Mouse (Mus musculus) heart, embryonic 15.5 days (tissue): Measurements from ENCODE around the gene Clpsl2. TPM values are rescaled to one million over a fixed set of nuclear protein-coding genes. Genes with fewer than 3 reads are reported as not detected.
"Not testable (repeated sequence)": the region's sequence is repeated elsewhere in the genome, so short reads cannot be mapped to it uniquely, and the experiment has no call there.

Experiments used
- ATAC-seq: fragments of 200-750 bp; cut with Nextera tagmentation; replicated peaks from 2 replicates; pipeline ENCODE4 v1.8.0; 2017; ENCODE audit warnings: low read depth, moderate TSS enrichment; ENCODE audit not compliant: insufficient number of reproducible peaks, insufficient read depth, low FRiP score
- H3K27ac ChIP-seq: fragments of 300-500 bp; sonication (generic); 2 replicates; pipeline ENCODE4 v1.5.1; 2015; ENCODE audit warnings: mild to moderate bottlenecking, inconsistent platforms
- H3K27me3 ChIP-seq: fragments of 300-500 bp; sonication (generic); 2 replicates; pipeline ENCODE4 v1.6.1; 2015; ENCODE audit warnings: inconsistent platforms
- H3K36me3 ChIP-seq: fragments of 300-500 bp; sonication (generic); 2 replicates; pipeline ENCODE4 v1.6.1; 2015; ENCODE audit warnings: mild to moderate bottlenecking, inconsistent platforms
- H3K4me1 ChIP-seq: fragments of 300-500 bp; sonication (generic); replicated peaks from 2 replicates; pipeline ENCODE4 v1.6.1; 2015; ENCODE audit warnings: inconsistent platforms
- H3K4me2 ChIP-seq: fragments of 300-500 bp; sonication (generic); 2 replicates; pipeline ENCODE4 v1.6.1; 2015; ENCODE audit warnings: inconsistent platforms, mild to moderate bottlenecking, moderate library complexity
- H3K4me3 ChIP-seq: fragments of 300-500 bp; sonication (generic); 2 replicates; pipeline ENCODE4 v1.5.1; 2015; ENCODE audit warnings: mild to moderate bottlenecking, inconsistent platforms
- H3K9ac ChIP-seq: fragments of 300-500 bp; sonication (generic); 2 replicates; pipeline ENCODE4 v1.6.1; 2015; ENCODE audit warnings: mild to moderate bottlenecking, inconsistent platforms
- H3K9me3 ChIP-seq: fragments of 300-500 bp; sonication (generic); replicated peaks from 2 replicates; pipeline ENCODE4 v1.6.1; 2016; ENCODE audit warnings: inconsistent platforms
- WGBS: fragments of 180-500 bp; shearing (Covaris S2); methylation state at CpG from one replicate; pipeline ENCODE4 v1.1.7; 2015; ENCODE audit warnings: mixed read lengths; 5-methylcytosine and 5-hydroxymethylcytosine counted together
- polyA plus RNA-seq: library from polyadenylated mRNA; unstranded; fragments of >200 nt; fragmentation: Nextera tagmentation; extraction: Ambion mirVana; gene quantifications from 2 replicates; pipeline ENCODE4 v1.2.1, GENCODE M21; 2015

Clpsl2 gene
- polyA plus RNA-seq, 1 experiment from 2014 or later: not detected

- Histone ChIP-seq H3K4me3 (no peak overlapping the region), H3K9me3 (no peaks in the 10 kb centered on the region), H3K27me3 (peaks cover 21% of the 10 kb centered on the region), H3K27ac (no peak overlapping the region), H3K4me1 (peaks cover 13% of the 10 kb centered on the region), H3K9ac (no peak overlapping the region), H3K4me2 (no peak overlapping the region), H3K36me3 (no peaks in the 10 kb centered on the region)
- 16% methylated on average over 18 of the region's 18 CpGs for WGBS
- ATAC-seq: no peak
Measured at GRCm38 (mm10) chr17:28531946-28532345, 17.3 kb upstream of the Clpsl2 start.

GRCm38 (mm10) chr17:28532557-28532956, 16.7 kb upstream of the Clpsl2 start:
- no peak overlapping the region for H3K27ac ChIP-seq
- H3K36me3 ChIP-seq: no peaks in the 10 kb centered on the region
- whole genome bisulfite sequencing: 83% methylated on average over 7 of the region's 7 CpGs
- H3K4me3 ChIP-seq: no peak overlapping the region
- no peak overlapping the region for H3K4me2 ChIP-seq
- peaks cover 8% of the 10 kb centered on the region for H3K4me1 ChIP-seq
- no peak overlapping the region for H3K9ac ChIP-seq
- peaks cover 21% of the 10 kb centered on the region for H3K27me3 ChIP-seq
- no peak for ATAC-seq
- no peaks in the 10 kb centered on the region for H3K9me3 ChIP-seq

- Histone ChIP-seq H3K36me3 (no peaks in the 10 kb centered on the region), H3K4me2 (no peak overlapping the region), H3K9ac (no peak overlapping the region), H3K27ac (no peak overlapping the region), H3K4me3 (no peak overlapping the region), H3K4me1 (peaks cover 5% of the 10 kb centered on the region; the same call in 1 of the 2 replicates), H3K27me3 (peaks cover 21% of the 10 kb centered on the region), H3K9me3 (no peaks in the 10 kb centered on the region)
- no peak for ATAC-seq
- WGBS: 86% methylated on average over 13 of the region's 13 CpGs
Measured at GRCm38 (mm10) chr17:28533327-28533726, 15.9 kb upstream of the Clpsl2 start.

GRCm38 (mm10) chr17:28537881-28538280, 11.3 kb upstream of the Clpsl2 start:
- ATAC-seq: no peak
- no peaks in the 10 kb centered on the region for H3K36me3 ChIP-seq
- H3K27ac ChIP-seq: no peak overlapping the region
- no peak overlapping the region for H3K4me3 ChIP-seq
- no peak overlapping the region for H3K9ac ChIP-seq
- H3K4me1 ChIP-seq: no peaks in the 10 kb centered on the region
- no peak overlapping the region for H3K4me2 ChIP-seq
- H3K27me3 ChIP-seq: peaks cover 3% of the 10 kb centered on the region
- no peaks in the 10 kb centered on the region for H3K9me3 ChIP-seq
- 39% methylated on average over 12 of the region's 12 CpGs for WGBS

- Histone ChIP-seq H3K9me3 (no peaks in the 10 kb centered on the region), H3K27ac (no peak overlapping the region), H3K4me2 (no peak overlapping the region), H3K4me1 (no peaks in the 10 kb centered on the region), H3K9ac (no peak overlapping the region), H3K36me3 (no peaks in the 10 kb centered on the region), H3K4me3 (no peak overlapping the region), H3K27me3 (0 out of 2 replicates have a peak, but pooled peaks cover 5% of the 10 kb centered on the region)
- 77% methylated on average over 1 of the region's 1 CpGs for WGBS
- ATAC-seq: no peak
Measured at GRCm38 (mm10) chr17:28546925-28547324, 2.3 kb upstream of the Clpsl2 start.

- no peaks in the 10 kb centered on the region for H3K9me3 ChIP-seq
- H3K27me3 ChIP-seq: 0 out of 2 replicates have a peak, but pooled peaks cover 5% of the 10 kb centered on the region
Measured at GRCm38 (mm10) chr17:28548550-28548949, 661 bp upstream of the Clpsl2 start.

GRCm38 (mm10) chr17:28553040-28553793, 4.0 kb downstream of the Clpsl2 start:
- Histone ChIP-seq H3K4me2 (no peak overlapping the region), H3K9me3 (no peaks in the 10 kb centered on the region), H3K36me3 (no peaks in the 10 kb centered on the region), H3K9ac (no peak overlapping the region), H3K4me1 (no peaks in the 10 kb centered on the region), H3K27me3 (0 out of 2 replicates have a peak, but pooled peaks cover 5% of the 10 kb centered on the region), H3K4me3 (no peak overlapping the region), H3K27ac (no peak overlapping the region)
- WGBS: 9% methylated on average over 14 of the region's 14 CpGs
- ATAC-seq: no peak

More at GRCm38 (mm10) chr17:28548550-28548949, 661 bp upstream of the Clpsl2 start:
- H3K9ac ChIP-seq: no peak overlapping the region
- H3K27ac ChIP-seq: no peak overlapping the region
- H3K4me2 ChIP-seq: no peak overlapping the region
- no peak overlapping the region for H3K4me3 ChIP-seq
- ATAC-seq: no peak
- H3K4me1 ChIP-seq: no peaks in the 10 kb centered on the region
- no peaks in the 10 kb centered on the region for H3K36me3 ChIP-seq
- 57% methylated on average over 11 of the region's 11 CpGs for WGBS

GRCm38 (mm10) chr17:28554021-28554420, 4.8 kb downstream of the Clpsl2 start:
- 91% methylated on average over 4 of the region's 4 CpGs for WGBS
- not testable (repeated sequence) for ATAC-seq

GRCm38 (mm10) chr17:28556635-28557396, 7.6 kb downstream of the Clpsl2 start:
- no peaks in the 10 kb centered on the region for H3K36me3 ChIP-seq
- H3K4me2 ChIP-seq: no peak overlapping the region
- no peak for ATAC-seq
- H3K27me3 ChIP-seq: no peaks in the 10 kb centered on the region
- H3K9me3 ChIP-seq: no peaks in the 10 kb centered on the region
- H3K4me1 ChIP-seq: 0 out of 2 replicates have a peak, but pooled peaks cover 2% of the 10 kb centered on the region
- H3K9ac ChIP-seq: no peak overlapping the region
- no peak overlapping the region for H3K4me3 ChIP-seq
- 46% methylated on average over 6 of the region's 6 CpGs for WGBS
- H3K27ac ChIP-seq: no peak overlapping the region

More at GRCm38 (mm10) chr17:28554021-28554420, 4.8 kb downstream of the Clpsl2 start:
- not testable (repeated sequence) for H3K4me1 ChIP-seq, H3K9me3 ChIP-seq, H3K36me3 ChIP-seq, H3K27ac ChIP-seq, H3K9ac ChIP-seq, H3K27me3 ChIP-seq, H3K4me3 ChIP-seq, H3K4me2 ChIP-seq

GRCm38 (mm10) chr17:28557772-28558171, 8.6 kb downstream of the Clpsl2 start:
- H3K9ac ChIP-seq: no peak overlapping the region
- no peak overlapping the region for H3K27ac ChIP-seq
- no peaks in the 10 kb centered on the region for H3K27me3 ChIP-seq
- no peak overlapping the region for H3K4me3 ChIP-seq
- H3K36me3 ChIP-seq: no peaks in the 10 kb centered on the region
- no peak for ATAC-seq
- 0 out of 2 replicates have a peak, but pooled peaks cover 3% of the 10 kb centered on the region for H3K4me1 ChIP-seq
- 73% methylated on average over 6 of the region's 6 CpGs for WGBS
- H3K4me2 ChIP-seq: no peak overlapping the region
- H3K9me3 ChIP-seq: no peaks in the 10 kb centered on the region

GRCm38 (mm10) chr17:28560598-28560997, 11.4 kb downstream of the Clpsl2 start, which contains the start of gene Clps:
Clps (minus strand) TSS chr17:28560766.
- WGBS: 66% methylated on average over 4 of the region's 4 CpGs
- no peak within 1 kb of the TSS for H3K4me2 ChIP-seq
- H3K27me3 ChIP-seq: no peaks in the 10 kb centered on the region
- no peaks in the 10 kb centered on the region for H3K36me3 ChIP-seq
- no peak within 1 kb of the TSS for H3K9ac ChIP-seq
- H3K9me3 ChIP-seq: no peaks in the 10 kb centered on the region
- H3K4me3 ChIP-seq: no peak within 1 kb of the TSS
- H3K4me1 ChIP-seq: 0 out of 2 replicates have a peak, but pooled peaks cover 3% of the 10 kb centered on the region
- no peak for ATAC-seq
- H3K27ac ChIP-seq: no peak within 1 kb of the TSS
